Mouse (Mus musculus) ovary, postnatal 14 days (tissue): ENCODE results near the gene Tex14.

Experiments used
- DNase-seq: peaks from one replicate; pipeline ENCODE4 v3.0.0; 2022; ENCODE audit warnings: low spot score

Tex14 gene

GRCm38 (mm10) chr11:87592713-87593598 lies 188.1 kb downstream of the Tex14 start:
- no peak for DNase-seq

- peak; percentile 67 for DNase-seq
These were observed 190.5 kb downstream of the Tex14 start for GRCm38 (mm10) chr11:87595327-87595841.

- no peak for DNase-seq
These were observed 191.1 kb downstream of the Tex14 start for GRCm38 (mm10) chr11:87595976-87596375.

GRCm38 (mm10) chr11:87596492-87596891 lies 191.6 kb downstream of the Tex14 start:
- DNase-seq: no peak

- no peak for DNase-seq
These were observed 192.2 kb downstream of the Tex14 start for GRCm38 (mm10) chr11:87597061-87597460.

- no peak for DNase-seq
These were observed 194.7 kb downstream of the Tex14 start for GRCm38 (mm10) chr11:87599395-87600089.

GRCm38 (mm10) chr11:87600322-87600853 lies 195.5 kb downstream of the Tex14 start:
- DNase-seq: no peak

GRCm38 (mm10) chr11:87602234-87602633 lies 197.4 kb downstream of the Tex14 start:
- DNase-seq: no peak

- DNase-seq: no peak
These were observed 198.7 kb downstream of the Tex14 start for GRCm38 (mm10) chr11:87603571-87603970.
